ENCODE assay signal across 20 mouse cellular contexts in genomic region chr14:22849108-22849507, GRCm38 (mm10).
DNase-seq lines count a peak whose midpoint lies in the region; ATAC-seq and TF ChIP-seq lines count a peak whose summit lies in the region.
"Had no signal": no experiment of that assay in that cellular context is flagged by ENCODE, and none has a peak within 500 bp of the region (broad histone marks: within the 10 kb centered on the region; RNA-seq: fewer than 3 reads in every experiment).

No protein-coding gene starts in this region.

- DNase-seq in adrenal gland, postnatal 10 days: peak; percentile 31
- no peak for DNase-seq in adrenal gland, postnatal 25 days
- peak; percentile 57 for DNase-seq in heart, adult 8-10 months (ENCODE audit: low spot score)
- peak; percentile 40 for DNase-seq in limb, embryonic 14.5 days (ENCODE audit: low spot score)
- DNase-seq in limb, embryonic 10.5 days (ENCODE audit: low spot score): no peak
- no peak for DNase-seq in liver
- DNase-seq: cerebellum, adult 11 months; cerebellum, postnatal 25 days; lung, adult 2 months; spleen, adult 18-20 months; thymus, postnatal 25 days had no signal

- no peaks in the 10 kb centered on the region for H3K36me3 ChIP-seq in heart, embryonic 11.5 days (ENCODE audit: control insufficient read depth, insufficient read depth, low read length)
- H3K36me3 ChIP-seq in limb, embryonic 14.5 days (ENCODE audit: control insufficient read depth, insufficient read depth, low read length): no peaks in the 10 kb centered on the region
- no peaks in the 10 kb centered on the region for H3K36me3 ChIP-seq in limb, embryonic 10.5 days
- H3K36me3 ChIP-seq: G1E; heart, embryonic 15.5 days; hindbrain, embryonic 10.5 days; midbrain, embryonic 15.5 days; neural tube, embryonic 15.5 days had no signal

- no peaks in the 10 kb centered on the region for H3K4me1 ChIP-seq in heart, embryonic 11.5 days (ENCODE audit: control insufficient read depth, insufficient read depth, low read length)
- no peaks in the 10 kb centered on the region for H3K4me1 ChIP-seq in limb, embryonic 14.5 days (ENCODE audit: control insufficient read depth, insufficient read depth, low read length)
- 0 out of 2 replicates have a peak, but pooled peaks cover 6% of the 10 kb centered on the region for H3K4me1 ChIP-seq in limb, embryonic 10.5 days
- H3K4me1 ChIP-seq: heart, embryonic 15.5 days; midbrain, embryonic 15.5 days had no signal

- WGBS in heart, embryonic 11.5 days (ENCODE audit: insufficient replicate concordance): 77% methylated on average over 2 of the region's 2 CpGs
- 89% methylated on average over 2 of the region's 2 CpGs for WGBS in limb, embryonic 14.5 days
- WGBS in limb, embryonic 10.5 days: 93% methylated on average over 2 of the region's 2 CpGs

- no peaks in the 10 kb centered on the region for H3K9me3 ChIP-seq in heart, embryonic 11.5 days (replicated peaks; ENCODE audit: control insufficient read depth, low read length)
- H3K9me3 ChIP-seq in limb, embryonic 14.5 days (ENCODE audit: control insufficient read depth, low read length): no peaks in the 10 kb centered on the region
- no peaks in the 10 kb centered on the region for H3K9me3 ChIP-seq in limb, embryonic 10.5 days (replicated peaks)
- H3K9me3 ChIP-seq: heart, embryonic 15.5 days; hindbrain, embryonic 10.5 days; midbrain, embryonic 15.5 days; neural tube, embryonic 15.5 days had no signal

- no peak overlapping the region for H3K4me2 ChIP-seq in heart, embryonic 11.5 days
- H3K4me2 ChIP-seq in limb, embryonic 14.5 days (replicated peaks; ENCODE audit: low read depth, low read length, severe bottlenecking): no peak overlapping the region
- H3K4me2 ChIP-seq: heart, embryonic 15.5 days; liver, embryonic 11.5 days; midbrain, embryonic 15.5 days; neural tube, embryonic 15.5 days had no signal

- H3K27me3 ChIP-seq in heart, embryonic 11.5 days (ENCODE audit: control insufficient read depth, insufficient read depth, low read length): no peaks in the 10 kb centered on the region
- no peaks in the 10 kb centered on the region for H3K27me3 ChIP-seq in limb, embryonic 14.5 days (ENCODE audit: control insufficient read depth, insufficient read depth, low read length)
- no peaks in the 10 kb centered on the region for H3K27me3 ChIP-seq in limb, embryonic 10.5 days (ENCODE audit: low read depth, poor library complexity, severe bottlenecking)
- H3K27me3 ChIP-seq: heart, embryonic 15.5 days; midbrain, embryonic 15.5 days; neural tube, embryonic 15.5 days had no signal

- no peak for TF ChIP-seq POLR2A in limb, embryonic 14.5 days (IDR thresholded peaks at IDR 0.05; ENCODE audit: borderline replicate concordance, extremely low read depth, insufficient read depth, insufficient read length)

- no peak overlapping the region for H3K27ac ChIP-seq in heart, embryonic 11.5 days (ENCODE audit: low read depth, low read length)
- no peak overlapping the region for H3K27ac ChIP-seq in limb, embryonic 14.5 days (replicated peaks; ENCODE audit: low read depth, low read length)
- H3K27ac ChIP-seq in limb, embryonic 10.5 days: no peak overlapping the region
- H3K27ac ChIP-seq: heart, embryonic 15.5 days; hindbrain, embryonic 10.5 days; hindbrain, postnatal 0 days; midbrain, embryonic 15.5 days; neural tube, embryonic 15.5 days had no signal

- no peak overlapping the region for H3K9ac ChIP-seq in heart, embryonic 11.5 days (ENCODE audit: low read depth, low read length)
- no peak overlapping the region for H3K9ac ChIP-seq in limb, embryonic 14.5 days (ENCODE audit: low read depth, low read length, severe bottlenecking)
- H3K9ac ChIP-seq: heart, embryonic 15.5 days; midbrain, embryonic 15.5 days; neural tube, embryonic 15.5 days had no signal

- H3K4me3 ChIP-seq in heart, embryonic 11.5 days (ENCODE audit: low read depth, low read length): no peak overlapping the region
- no peak overlapping the region for H3K4me3 ChIP-seq in limb, embryonic 14.5 days (replicated peaks; ENCODE audit: low read length)
- H3K4me3 ChIP-seq in limb, embryonic 10.5 days: no peak overlapping the region
- H3K4me3 ChIP-seq: heart, embryonic 15.5 days; hindbrain, embryonic 10.5 days; midbrain, embryonic 15.5 days; myocyte; neural tube, embryonic 15.5 days had no signal

- no peak for ATAC-seq in heart, embryonic 11.5 days (replicated peaks; ENCODE audit: insufficient number of reproducible peaks, low FRiP score, low TSS enrichment)
- ATAC-seq in limb, embryonic 14.5 days (ENCODE audit: low FRiP score, low read depth): no peak
- ATAC-seq: hindbrain, postnatal 0 days; midbrain, embryonic 15.5 days had no signal

Comparison
In these comparisons a context has a peak if more than half of its experiments do, and no peak if none do; other contexts are left out.
1. DNase-seq: peak in adrenal gland, postnatal 10 days (single experiment), heart, adult 8-10 months (single experiment) and limb, embryonic 14.5 days (single experiment); none in adrenal gland, postnatal 25 days (single experiment), limb, embryonic 10.5 days (single experiment) and liver (single experiment).